Mouse (Mus musculus) bone marrow macrophage, adult 2 months (primary cell): ENCODE results near the gene Ms4a10.

Source experiments
- CTCF ChIP-seq: IDR thresholded peaks from 2 replicates; pipeline ENCODE4 v1.5.1; 2012; ENCODE audit warnings: low read depth, mild to moderate bottlenecking, low read length, moderate library complexity
- POLR2A ChIP-seq: IDR thresholded peaks from 2 replicates; pipeline ENCODE4 v1.6.1; 2012; ENCODE audit warnings: mild to moderate bottlenecking, low read depth, low read length, borderline replicate concordance

- TF ChIP-seq CTCF (no peak), POLR2A (no peak)
Measured at GRCm38 (mm10) chr19:10985889-10986288, 11.4 kb upstream of the Ms4a10 start.
